Mouse (Mus musculus) heart, adult 2 months (tissue): ENCODE measurements around the gene Selenoo.

ENCODE experiments used
- CTCF ChIP-seq: fragments of 200-600 bp; IDR thresholded peaks from 2 replicates; pipeline ENCODE4 v1.8.1; 2022; ENCODE audit warnings: antibody characterized with exemption, mild to moderate bottlenecking, moderate library complexity
- EP300 ChIP-seq: fragments of 200-500 bp; IDR thresholded peaks from 2 replicates; pipeline ENCODE4 v1.6.1; 2011; ENCODE audit warnings: low read depth, low read length, control low read depth; ENCODE audit not compliant: insufficient read depth
- POLR2A ChIP-seq: fragments of 200-500 bp; IDR thresholded peaks from 2 replicates; pipeline ENCODE4 v1.6.1; 2011; ENCODE audit warnings: mild to moderate bottlenecking, low read depth, low read length, control low read depth; ENCODE audit not compliant: insufficient read depth

DNA sequence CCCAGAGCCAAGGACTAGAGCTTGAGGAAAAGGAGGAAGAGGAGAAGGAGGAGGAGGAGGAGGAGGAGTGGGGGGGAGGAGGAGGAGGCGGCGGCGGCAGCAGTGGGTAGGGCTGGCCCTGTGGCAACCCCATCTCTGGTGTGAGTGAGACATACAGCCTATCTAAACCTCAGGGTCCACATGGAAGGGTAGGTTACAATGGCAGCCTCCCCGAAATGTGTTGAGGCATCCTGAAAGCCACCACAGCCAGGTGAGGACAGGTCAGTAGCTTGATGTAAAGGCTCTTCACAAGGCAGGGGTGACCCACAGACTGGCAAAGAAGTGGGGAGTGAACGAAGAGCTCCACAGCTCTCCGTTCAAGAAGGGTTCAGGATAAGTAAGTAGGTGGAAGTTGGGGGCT, 49.6 kb downstream of the Selenoo start:
- no peak for TF ChIP-seq CTCF
- no peak for TF ChIP-seq POLR2A
- TF ChIP-seq EP300: no peak
